Mouse (Mus musculus): ENCODE measurements around the gene Tomt.
"Not testable (repeated sequence)": the region's sequence is repeated elsewhere in the genome, so short reads cannot be mapped to it uniquely, and the experiment has no call there.

The Tomt gene

GRCm38 (mm10) chr7:101906287-101906681 is at the start of gene Tomt:
Tomt (minus strand) TSS chr7:101906359.
- DNase-seq (ENCODE audit: low spot score) = no peak

- DNase-seq (ENCODE audit: low spot score) = no peak
These were observed 49.7 kb upstream of the Tomt start for GRCm38 (mm10) chr7:101955862-101956261.

GRCm38 (mm10) chr7:101955276-101955675 is 49.1 kb upstream of the Tomt start:
- DNase-seq (ENCODE audit: low spot score) = no peak

DNA sequence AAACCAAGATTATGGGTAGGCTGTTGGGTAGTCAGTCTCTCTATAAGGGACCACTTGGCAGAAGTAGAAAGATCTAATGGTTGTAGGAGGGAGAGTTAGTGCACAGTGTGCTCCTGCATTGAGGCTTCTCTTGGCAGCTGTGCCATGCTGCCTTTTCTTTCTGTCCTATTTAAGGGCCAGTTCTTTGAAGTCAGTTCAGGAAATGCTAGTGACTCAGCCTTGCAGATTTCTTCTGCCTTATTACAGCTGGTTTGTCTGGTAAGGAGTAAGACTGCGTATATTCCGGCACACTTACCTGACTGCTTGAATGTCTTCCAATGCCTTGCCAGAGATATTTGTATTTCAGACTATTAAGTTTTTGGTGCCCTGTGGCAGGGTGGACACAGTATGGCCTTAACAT is 48.0 kb upstream of the Tomt start:
- DNase-seq (ENCODE audit: low spot score) = no peak

GRCm38 (mm10) chr7:101952098-101952497 is 45.9 kb upstream of the Tomt start:
- DNase-seq (ENCODE audit: low spot score) = no peak

DNA sequence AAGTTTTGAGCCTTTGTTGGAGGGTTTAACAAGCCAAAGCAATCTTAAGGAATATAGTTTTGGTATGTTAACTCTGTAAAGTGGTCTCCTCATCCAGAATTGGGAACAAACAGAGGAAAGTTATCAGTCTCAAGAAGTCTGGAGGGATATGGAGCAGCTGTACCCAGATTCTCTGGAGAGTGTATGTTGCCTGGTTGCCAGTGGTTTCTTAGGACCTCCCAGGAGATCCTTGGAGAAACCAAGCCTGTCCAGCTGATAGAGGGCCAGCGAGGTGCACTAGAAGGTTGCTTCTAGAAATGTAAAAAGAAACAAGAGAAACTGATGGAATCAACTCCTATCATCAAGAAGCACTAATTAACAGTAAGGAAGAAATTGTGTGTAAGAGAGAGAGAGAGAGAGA is 45.5 kb upstream of the Tomt start:
- DNase-seq (ENCODE audit: low spot score) = no peak

DNA sequence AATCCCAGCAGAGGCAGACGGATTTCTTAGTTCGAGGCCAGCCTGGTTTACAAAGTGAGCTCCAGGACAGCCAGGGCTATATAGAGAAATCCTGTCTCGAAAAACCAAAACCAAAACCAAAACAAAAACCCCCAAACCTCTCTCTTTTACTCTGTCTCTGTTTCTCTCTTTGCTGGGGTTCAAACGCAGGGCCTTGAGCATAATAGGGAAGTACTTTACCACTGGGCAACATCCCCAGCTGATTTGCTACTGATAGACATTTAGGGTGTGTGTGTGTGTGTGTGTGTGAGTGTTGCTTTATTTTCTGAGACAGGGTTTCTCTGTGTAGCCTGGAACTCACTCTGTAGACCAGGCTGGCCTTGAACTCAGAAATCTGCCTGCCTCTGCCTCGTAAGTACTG is 42.8 kb upstream of the Tomt start:
- not testable (repeated sequence) for DNase-seq (ENCODE audit: low spot score)

- no peak for DNase-seq (ENCODE audit: low spot score)
These were observed 33.6 kb upstream of the Tomt start for GRCm38 (mm10) chr7:101939758-101940157.

DNA sequence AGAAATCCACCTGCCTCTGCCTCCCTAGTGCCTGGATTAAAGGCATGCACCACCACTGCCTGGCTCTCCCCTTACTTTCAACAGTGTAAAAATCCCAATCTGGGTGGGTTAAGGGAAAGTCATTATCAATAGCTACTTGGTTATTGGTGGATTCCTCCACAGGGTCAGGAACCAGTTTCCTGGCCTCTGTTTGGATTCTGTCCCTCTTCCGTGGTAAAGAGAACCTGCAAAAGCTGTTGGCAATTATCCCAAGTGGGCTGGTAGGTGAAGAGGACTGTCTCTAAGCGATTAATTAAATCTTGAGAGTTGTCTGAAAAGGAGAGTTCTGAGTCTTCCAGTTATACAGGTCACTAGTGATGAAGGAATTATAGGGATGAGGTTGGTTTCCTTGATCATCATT is 32.2 kb upstream of the Tomt start:
- DNase-seq (ENCODE audit: low spot score) = no peak

GRCm38 (mm10) chr7:101937569-101937968 is 31.4 kb upstream of the Tomt start:
- no peak for DNase-seq (ENCODE audit: low spot score)

DNA sequence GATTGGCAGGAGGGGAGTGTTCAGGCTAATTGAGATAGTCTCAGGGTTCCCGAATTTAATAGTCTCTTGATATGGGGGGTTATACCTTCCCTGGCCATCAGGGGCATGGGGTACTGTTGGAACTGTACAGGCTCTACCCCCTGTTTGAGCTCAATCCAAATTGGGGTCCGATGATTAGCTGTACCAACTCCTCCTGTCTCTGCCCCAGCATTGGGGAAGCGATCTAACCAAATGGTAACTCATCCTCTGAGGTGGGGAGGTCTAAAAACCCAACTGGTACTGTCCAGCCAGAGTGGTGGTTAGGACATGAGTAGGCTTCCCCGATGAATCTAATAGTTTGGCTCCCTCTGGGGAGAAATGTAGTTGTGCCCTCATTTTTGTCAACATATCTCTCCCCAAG is 30.8 kb upstream of the Tomt start:
- DNase-seq (ENCODE audit: low spot score) = no peak

GRCm38 (mm10) chr7:101935957-101936356 is 29.8 kb upstream of the Tomt start:
- no peak for DNase-seq (ENCODE audit: low spot score)

DNA sequence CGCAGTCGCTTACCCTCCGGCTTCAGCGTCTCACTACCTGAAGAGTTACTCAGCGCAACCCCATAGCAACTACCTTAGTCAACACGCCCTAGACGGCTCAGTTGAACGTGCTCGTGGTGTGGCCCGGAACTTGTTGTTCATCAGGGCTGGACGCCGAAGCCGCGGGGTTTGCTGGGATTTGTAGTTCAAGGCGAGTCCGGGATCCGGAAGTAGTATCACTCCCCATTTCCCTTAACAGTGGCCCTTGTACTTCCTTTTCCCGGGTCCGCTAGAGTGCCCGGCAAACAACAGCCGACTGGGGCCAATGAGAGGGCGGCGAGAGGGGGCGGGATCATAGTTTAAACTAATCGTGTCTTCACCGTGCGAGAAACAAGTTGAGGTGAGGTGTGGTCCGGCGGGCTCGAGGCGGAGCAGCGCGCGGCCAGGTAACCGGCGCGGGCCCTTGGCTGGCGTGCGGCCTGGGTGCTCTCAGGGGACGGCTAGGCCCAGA is 27.6 kb upstream of the Tomt start, which contains the start of the genes Lrrc51 and Numa1:
Gene Lrrc51, minus strand, starts transcription at position 145 of the 490 bp plus-strand sequence.
Gene Numa1, plus strand, starts transcription at position 361 of the 490 bp plus-strand sequence.
- peak; percentile 98 for DNase-seq (ENCODE audit: low spot score)

DNA sequence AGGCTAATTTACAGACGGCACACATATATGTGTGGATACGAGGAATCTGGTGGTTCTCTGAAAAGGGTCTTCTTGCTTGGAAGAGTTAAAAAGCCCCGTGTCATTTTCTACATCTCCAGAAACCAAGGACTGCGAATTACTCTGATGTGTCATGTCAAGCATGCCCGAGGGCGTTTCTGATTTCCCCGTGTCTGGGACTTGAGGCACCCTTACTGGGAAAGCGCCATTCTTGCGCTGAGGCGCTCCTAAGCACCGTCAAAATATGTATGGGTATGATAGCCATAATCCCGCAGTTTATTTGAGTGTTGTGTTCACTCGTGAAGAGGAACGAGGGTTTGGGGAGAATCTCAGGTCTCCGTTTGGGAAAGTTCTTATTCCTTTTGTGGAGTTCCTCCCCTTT is 27.1 kb upstream of the Tomt start:
- DNase-seq (ENCODE audit: low spot score) = peak; percentile 56

- no peak for DNase-seq (ENCODE audit: low spot score)
These were observed 26.4 kb upstream of the Tomt start for GRCm38 (mm10) chr7:101932551-101932950.

- DNase-seq (ENCODE audit: low spot score) = no peak
These were observed 21.9 kb upstream of the Tomt start for GRCm38 (mm10) chr7:101928093-101928492.

DNA sequence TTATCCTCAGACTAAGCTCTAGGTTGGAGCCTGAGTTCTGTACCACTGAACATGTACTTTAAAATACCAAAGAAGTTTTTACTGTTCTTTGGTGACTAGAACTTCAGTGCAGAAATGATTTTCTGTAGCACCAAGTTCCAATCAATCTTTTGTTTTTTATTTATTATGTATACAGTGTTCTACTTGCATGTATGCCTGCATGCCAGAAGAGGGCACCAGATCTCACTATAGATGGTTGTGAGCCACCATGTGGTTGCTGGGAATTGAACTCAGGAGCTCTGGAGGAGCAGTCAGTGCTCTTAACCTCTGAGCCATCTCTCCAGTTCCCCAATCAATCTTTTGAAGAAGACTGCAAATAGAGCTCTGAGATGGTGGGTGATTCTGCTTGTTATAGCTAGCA is 19.7 kb upstream of the Tomt start:
- DNase-seq (ENCODE audit: low spot score) = not testable (repeated sequence)

DNA sequence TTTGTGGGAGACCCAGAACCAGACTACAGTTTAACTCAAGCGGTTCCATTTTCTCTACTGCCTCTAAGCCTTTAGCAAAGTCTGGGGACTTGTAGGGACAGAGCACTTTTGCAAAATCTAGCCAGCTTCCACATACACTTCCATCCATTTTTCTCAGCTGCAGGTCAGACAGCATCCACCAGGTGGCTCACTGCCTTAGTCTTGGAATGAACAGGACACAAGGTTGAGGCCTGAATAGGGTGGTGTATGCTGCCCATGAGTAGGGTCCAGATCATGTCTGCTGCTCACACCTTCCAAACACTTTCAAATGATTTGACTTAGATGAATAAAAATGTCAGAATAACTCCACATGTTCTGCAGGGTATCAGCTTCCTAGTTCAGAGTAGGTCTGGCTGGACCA is 11.9 kb upstream of the Tomt start:
- peak; percentile 88 for DNase-seq (ENCODE audit: low spot score)

DNA sequence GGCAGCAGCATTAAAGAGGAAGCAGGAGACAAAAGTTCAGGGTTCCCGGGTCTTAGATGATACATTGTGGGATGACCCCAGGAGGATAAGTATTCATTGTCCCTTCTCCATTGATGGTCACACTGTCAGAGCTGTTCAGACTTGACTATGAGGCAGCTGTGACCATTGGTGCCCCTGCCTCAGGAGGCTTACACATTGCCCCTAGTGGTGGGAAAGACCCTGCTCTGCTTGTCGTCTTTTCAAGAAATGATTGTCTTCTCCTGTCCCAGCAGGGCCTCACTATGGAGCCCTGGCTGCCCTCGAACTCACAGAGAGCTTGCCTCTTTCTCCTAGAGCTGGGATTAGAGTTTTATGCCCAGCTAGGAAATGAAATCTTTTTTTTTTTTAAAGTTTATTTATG is 5.8 kb upstream of the Tomt start:
- peak; percentile 24 for DNase-seq (ENCODE audit: low spot score)

GRCm38 (mm10) chr7:101910138-101910537 is 4.0 kb upstream of the Tomt start:
- no peak for DNase-seq (ENCODE audit: low spot score)

- no peak for DNase-seq (ENCODE audit: low spot score)
These were observed 2.2 kb upstream of the Tomt start for GRCm38 (mm10) chr7:101908367-101908766.

DNA sequence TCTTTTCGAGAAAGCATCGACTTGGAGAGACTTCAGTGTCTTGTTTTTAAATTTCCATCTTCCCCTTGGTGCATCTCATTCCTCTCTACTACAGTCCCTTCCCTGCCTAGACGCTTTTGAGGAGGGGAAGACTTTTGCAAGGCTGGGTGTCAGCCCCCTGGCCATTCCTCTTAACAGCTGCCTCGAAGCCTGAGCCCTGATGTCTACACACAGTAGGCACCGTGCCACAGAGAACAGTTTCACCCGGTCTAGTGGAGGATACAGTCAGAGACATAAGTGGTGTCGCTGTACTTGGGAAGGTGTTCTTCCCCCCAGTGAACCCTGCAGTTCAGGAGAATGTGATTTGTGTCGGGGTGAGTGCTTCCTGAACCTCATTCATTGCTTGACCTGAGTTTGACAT is 537 bp upstream of the Tomt start:
- DNase-seq (ENCODE audit: low spot score) = no peak

- DNase-seq (ENCODE audit: low spot score) = peak; percentile 100
These were observed 435 bp downstream of the Tomt start, which contains the start of gene Lamtor1 for GRCm38 (mm10) chr7:101905561-101906286. Lamtor1 (plus strand) TSS chr7:101905904.

DNA sequence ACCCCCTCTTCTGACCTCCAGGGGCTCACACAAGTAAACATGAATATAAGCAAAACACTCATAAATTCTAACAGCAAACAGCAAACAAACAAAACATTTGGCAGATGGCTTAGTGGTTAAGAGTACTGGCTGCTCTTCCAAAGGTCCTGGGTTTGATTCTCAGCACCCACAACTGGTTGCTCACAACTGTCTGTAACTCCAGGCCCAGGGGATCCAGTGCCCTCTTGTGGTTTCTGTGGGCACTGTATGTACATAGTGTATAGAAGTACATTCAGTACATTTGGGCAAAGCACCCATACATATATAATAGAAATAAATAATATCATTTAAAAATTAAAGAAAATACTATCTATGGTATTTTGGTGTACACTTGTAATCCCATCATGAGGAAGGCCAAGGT is 3.3 kb downstream of the Tomt start:
- DNase-seq (ENCODE audit: low spot score) = no peak

Data from embryo, embryonic 10 days (tissue).